Mouse (Mus musculus) macrophage (primary cell): ENCODE data around the gene Ppp1r1a. TPM values are rescaled to one million over a fixed set of nuclear protein-coding genes. Genes with fewer than 3 reads are reported as not detected.

Source experiments
- H3K27ac ChIP-seq: fragments of 350-480 bp; formaldehyde crosslinking; 2 replicates; pipeline ENCODE4 v1.9.0; 2021
- H3K36me3 ChIP-seq: fragments of 350-480 bp; formaldehyde crosslinking; 2 replicates; pipeline ENCODE4 v1.9.0; 2021; ENCODE audit errors: inconsistent target
- H3K4me3 ChIP-seq: fragments of 350-480 bp; formaldehyde crosslinking; 2 replicates; pipeline ENCODE4 v1.9.0; 2021; ENCODE audit errors: inconsistent target
- H3K79me2 ChIP-seq: fragments of 350-480 bp; formaldehyde crosslinking; 2 replicates; pipeline ENCODE4 v1.9.0; 2021; ENCODE audit errors: inconsistent target
- WGBS: methylation state at CpG from one replicate; pipeline ENCODE4 v1.1.7; 2026; ENCODE audit warnings: inconsistent platforms; ENCODE audit not compliant: missing documents; 5-methylcytosine and 5-hydroxymethylcytosine counted together
- polyA plus RNA-seq: library from polyadenylated mRNA; stranded (reverse); fragments of 250-400 nt; gene quantifications from 3 replicates; pipeline ENCODE4 v1.2.4, GENCODE M21; 2018; ENCODE audit warnings: inconsistent platforms

Gene Ppp1r1a
- polyA plus RNA-seq, 1 experiment from 2014 or later: 0.29 TPM

GRCm38 (mm10) chr15:103530372-103530771 lies 7.4 kb downstream of the Ppp1r1a start:
- Histone ChIP-seq H3K36me3 (peaks cover 44% of the 10 kb centered on the region), H3K79me2 (no peaks in the 10 kb centered on the region), H3K27ac (no peak overlapping the region), H3K4me3 (no peak overlapping the region)
- WGBS: 11% methylated on average over 5 of the region's 5 CpGs

GRCm38 (mm10) chr15:103523156-103523555 lies 14.6 kb downstream of the Ppp1r1a start:
- H3K27ac ChIP-seq: no peak overlapping the region
- H3K4me3 ChIP-seq: no peak overlapping the region
- 100% methylated on average over 3 of the region's 3 CpGs for WGBS
- H3K36me3 ChIP-seq: peaks cover 79% of the 10 kb centered on the region
- H3K79me2 ChIP-seq: no peaks in the 10 kb centered on the region

GRCm38 (mm10) chr15:103522458-103523099 lies 15.2 kb downstream of the Ppp1r1a start:
- no peak overlapping the region for H3K4me3 ChIP-seq
- no peaks in the 10 kb centered on the region for H3K79me2 ChIP-seq
- WGBS: 73% methylated on average over 3 of the region's 3 CpGs
- peaks cover 74% of the 10 kb centered on the region for H3K36me3 ChIP-seq
- no peak overlapping the region for H3K27ac ChIP-seq

GRCm38 (mm10) chr15:103519386-103520378 lies 18.1 kb downstream of the Ppp1r1a start:
- H3K4me3 ChIP-seq: no peak overlapping the region
- H3K36me3 ChIP-seq: peaks cover 54% of the 10 kb centered on the region
- H3K27ac ChIP-seq: no peak overlapping the region
- 83% methylated on average over 4 of the region's 4 CpGs for WGBS
- no peaks in the 10 kb centered on the region for H3K79me2 ChIP-seq

GRCm38 (mm10) chr15:103518600-103519385 lies 19.0 kb downstream of the Ppp1r1a start:
- Histone ChIP-seq H3K36me3 (peaks cover 45% of the 10 kb centered on the region), H3K27ac (no peak overlapping the region), H3K4me3 (no peak overlapping the region), H3K79me2 (no peaks in the 10 kb centered on the region)
- WGBS: 86% methylated on average over 3 of the region's 5 CpGs

GRCm38 (mm10) chr15:103514914-103515313 lies 22.9 kb downstream of the Ppp1r1a start:
- Histone ChIP-seq H3K27ac (no peak overlapping the region), H3K36me3 (peaks cover 39% of the 10 kb centered on the region), H3K4me3 (no peak overlapping the region), H3K79me2 (no peaks in the 10 kb centered on the region)
- WGBS: 65% methylated on average over 3 of the region's 3 CpGs

GRCm38 (mm10) chr15:103514119-103514518 lies 23.7 kb downstream of the Ppp1r1a start:
- Histone ChIP-seq H3K4me3 (no peak overlapping the region), H3K27ac (no peak overlapping the region), H3K79me2 (no peaks in the 10 kb centered on the region), H3K36me3 (peaks cover 39% of the 10 kb centered on the region; the same call in 1 of the 2 replicates)
- WGBS: 22% methylated on average over 10 of the region's 10 CpGs

GRCm38 (mm10) chr15:103513621-103514031 lies 24.2 kb downstream of the Ppp1r1a start:
- Histone ChIP-seq H3K79me2 (no peaks in the 10 kb centered on the region), H3K36me3 (peaks cover 44% of the 10 kb centered on the region; the same call in 1 of the 2 replicates), H3K4me3 (no peak overlapping the region), H3K27ac (no peak overlapping the region)
- WGBS: 52% methylated on average over 7 of the region's 7 CpGs

- no peaks in the 10 kb centered on the region for H3K79me2 ChIP-seq
- peaks cover 48% of the 10 kb centered on the region; the same call in 1 of the 2 replicates for H3K36me3 ChIP-seq
- H3K4me3 ChIP-seq: no peak overlapping the region
- 80% methylated on average over 1 of the region's 1 CpGs for WGBS
- H3K27ac ChIP-seq: no peak overlapping the region
Observed at GRCm38 (mm10) chr15:103511652-103512051, 26.2 kb downstream of the Ppp1r1a start.

- 100% methylated on average over 2 of the region's 3 CpGs for WGBS
- Histone ChIP-seq H3K79me2 (no peaks in the 10 kb centered on the region), H3K27ac (no peak overlapping the region), H3K4me3 (no peak overlapping the region), H3K36me3 (peaks cover 68% of the 10 kb centered on the region)
Observed at GRCm38 (mm10) chr15:103509317-103509716, 28.5 kb downstream of the Ppp1r1a start.

GRCm38 (mm10) chr15:103503660-103504059 lies 34.1 kb downstream of the Ppp1r1a start:
- H3K4me3 ChIP-seq: no peak overlapping the region
- 78% methylated on average over 12 of the region's 12 CpGs for WGBS
- peaks cover 53% of the 10 kb centered on the region for H3K36me3 ChIP-seq
- H3K79me2 ChIP-seq: no peaks in the 10 kb centered on the region
- H3K27ac ChIP-seq: no peak overlapping the region

GRCm38 (mm10) chr15:103503251-103503600 lies 34.6 kb downstream of the Ppp1r1a start:
- Histone ChIP-seq H3K27ac (no peak overlapping the region), H3K4me3 (no peak overlapping the region), H3K79me2 (no peaks in the 10 kb centered on the region), H3K36me3 (peaks cover 57% of the 10 kb centered on the region)
- WGBS: 19% methylated on average over 12 of the region's 15 CpGs

- Histone ChIP-seq H3K79me2 (no peaks in the 10 kb centered on the region), H3K27ac (no peak within 1 kb of the TSS), H3K4me3 (no peak within 1 kb of the TSS), H3K36me3 (peaks cover 63% of the 10 kb centered on the region)
- WGBS: 13% methylated on average over 46 of the region's 63 CpGs
Observed at GRCm38 (mm10) chr15:103502435-103503250, 35.2 kb downstream of the Ppp1r1a start, which contains the start of gene Pde1b. Pde1b (plus strand) TSS chr15:103503034.

GRCm38 (mm10) chr15:103501186-103501585 lies 36.6 kb downstream of the Ppp1r1a start:
- Histone ChIP-seq H3K4me3 (no peak overlapping the region), H3K27ac (no peak overlapping the region), H3K36me3 (peaks cover 64% of the 10 kb centered on the region), H3K79me2 (no peaks in the 10 kb centered on the region)
- 0% methylated on average over 2 of the region's 2 CpGs for WGBS
